Mouse (Mus musculus) Patski (cell line): ENCODE measurements around the gene Tbc1d2b. TPM values are rescaled to one million over a fixed set of nuclear protein-coding genes. Genes with fewer than 3 reads are reported as not detected.

Experiments used
- ATAC-seq: fragments of 100-300 bp; one replicate; pipeline ENCODE4 v1.8.0; 2021
- CTCF ChIA-PET: fragments of 350-600 bp; sonication (Branson Sonifier 250); formaldehyde crosslinking; loops from one replicate; lab custom pipeline; 2022; ENCODE audit warnings: inconsistent platforms; lab: Charles Lee
- POLR2A ChIA-PET: fragments of 350-600 bp; sonication (Branson Sonifier 250); formaldehyde crosslinking; loops from one replicate; lab custom pipeline; 2022; ENCODE audit warnings: antibody characterized with exemption, inconsistent platforms; lab: Charles Lee
- DNase-seq: peaks from one replicate; pipeline ENCODE4 v3.0.0-alpha.2; 2011; ENCODE audit warnings: low read depth, low spot score
- H3K27me3 ChIP-seq: fragments of 371-371 bp; one replicate; pipeline ENCODE4 v1.5.1; 2021
- CTCF ChIP-seq: fragments of 100-300 bp; IDR thresholded peaks from one replicate; pipeline ENCODE4 v1.5.1; 2021
- in situ Hi-C: fragments of 300-500 bp; cut with MboI; formaldehyde crosslinking; loops from 3 replicates; pipeline ENCODE4 v1.11.1; 2018; ENCODE audit warnings: low pct_unique_long_range_greater_than_20kb, mixed read lengths
- polyA plus RNA-seq: library from polyadenylated mRNA; unstranded; gene quantifications from one replicate; pipeline ENCODE4 v1.2.3, GENCODE M21; 2021

The Tbc1d2b gene
- polyA plus RNA-seq, 1 experiment from 2014 or later, result 11.8 TPM

- H3K27me3 ChIP-seq, result no peaks in the 10 kb centered on the region
- ATAC-seq, result no peak
- ChIA-PET CTCF (interaction anchor here (1.1 to 1.3 kb wide), 3 partner anchors 8 to 35 kb away, joined by 3 to 4 read pairs (median 3); no protein-coding TSS in a partner anchor), POLR2A (no interaction called here)
- in situ Hi-C loops, result no loop called here
- peak; percentile 50 for TF ChIP-seq CTCF
- DNase-seq, result no peak
Measured at GRCm38 (mm10) chr9:90241618-90242017, 29.0 kb downstream of the Tbc1d2b start.

- ATAC-seq (no peak), DNase-seq (no peak)
- CTCF ChIA-PET, result interaction anchor here (1.3 to 1.6 kb wide), 2 partner anchors 10 to 31 kb away, joined by 3 to 5 read pairs; no protein-coding TSS in a partner anchor
- TF ChIP-seq CTCF, result no peak
- in situ Hi-C loops, result no loop called here
- no peaks in the 10 kb centered on the region for H3K27me3 ChIP-seq
- POLR2A ChIA-PET, result no interaction called here
Measured at GRCm38 (mm10) chr9:90241041-90241440, 29.6 kb downstream of the Tbc1d2b start.

- in situ Hi-C loops, result no loop called here
- CTCF ChIA-PET, result interaction anchor here (1.6 kb wide), 1 partner anchor 10 kb away, joined by 5 read pairs; no protein-coding TSS in a partner anchor
- H3K27me3 ChIP-seq, result no peaks in the 10 kb centered on the region
Measured at GRCm38 (mm10) chr9:90240560-90240959, 30.0 kb downstream of the Tbc1d2b start.

GRCm38 (mm10) chr9:90237232-90238062 is 33.2 kb downstream of the Tbc1d2b start:
- ATAC-seq (no peak), DNase-seq (no peak)
- POLR2A ChIA-PET, result no interaction called here
- no peaks in the 10 kb centered on the region for H3K27me3 ChIP-seq
- CTCF ChIA-PET, result interaction anchor here (1.1 kb wide), 1 partner anchor 32 kb away, joined by 3 read pairs; no protein-coding TSS in a partner anchor
- no peak for TF ChIP-seq CTCF
- in situ Hi-C loops, result no loop called here

More at GRCm38 (mm10) chr9:90240560-90240959, 30.0 kb downstream of the Tbc1d2b start:
- POLR2A ChIA-PET, result no interaction called here
- DNase-seq (no peak), ATAC-seq (no peak)
- TF ChIP-seq CTCF, result no peak

GRCm38 (mm10) chr9:90236817-90237216 is 33.8 kb downstream of the Tbc1d2b start:
- CTCF ChIA-PET, result interaction anchor here (1.1 kb wide), 1 partner anchor 31 kb away, joined by 3 read pairs; no protein-coding TSS in a partner anchor
- TF ChIP-seq CTCF, result no peak
- POLR2A ChIA-PET, result no interaction called here
- H3K27me3 ChIP-seq, result no peaks in the 10 kb centered on the region
- in situ Hi-C loops, result no loop called here
- ATAC-seq (no peak), DNase-seq (no peak)

GRCm38 (mm10) chr9:90235258-90235882 is 35.2 kb downstream of the Tbc1d2b start:
- no peak for DNase-seq
- ATAC-seq, result peak; percentile 49
- ChIA-PET POLR2A (no interaction called here), CTCF (interaction anchor here (1.9 kb wide), 1 partner anchor 11 kb away, joined by 4 read pairs; no protein-coding TSS in a partner anchor)
- in situ Hi-C loops, result no loop called here
- no peaks in the 10 kb centered on the region for H3K27me3 ChIP-seq
- no peak for TF ChIP-seq CTCF

- in situ Hi-C loops, result no loop called here
- TF ChIP-seq CTCF, result no peak
Measured at GRCm38 (mm10) chr9:90234786-90235185, 35.8 kb downstream of the Tbc1d2b start.

GRCm38 (mm10) chr9:90233906-90234419 is 36.6 kb downstream of the Tbc1d2b start:
- CTCF ChIA-PET, result interaction anchor here (1.9 kb wide), 1 partner anchor 9 kb away, joined by 4 read pairs; no protein-coding TSS in a partner anchor
- no peaks in the 10 kb centered on the region for H3K27me3 ChIP-seq
- no peak for ATAC-seq
- POLR2A ChIA-PET, result no interaction called here
- no peak for DNase-seq
- TF ChIP-seq CTCF, result no peak
- in situ Hi-C loops, result no loop called here

More at GRCm38 (mm10) chr9:90234786-90235185, 35.8 kb downstream of the Tbc1d2b start:
- DNase-seq (no peak), ATAC-seq (no peak)
- CTCF ChIA-PET, result interaction anchor here (1.9 kb wide), 1 partner anchor 10 kb away, joined by 4 read pairs; no protein-coding TSS in a partner anchor
- POLR2A ChIA-PET, result no interaction called here
- H3K27me3 ChIP-seq, result no peaks in the 10 kb centered on the region

- in situ Hi-C loops, result no loop called here
- ChIA-PET CTCF (interaction anchor here (0.8 kb wide), 1 partner anchor 9 kb away, joined by 4 read pairs; no protein-coding TSS in a partner anchor), POLR2A (no interaction called here)
- H3K27me3 ChIP-seq, result no peaks in the 10 kb centered on the region
- ATAC-seq (no peak), DNase-seq (no peak)
- no peak for TF ChIP-seq CTCF
Measured at GRCm38 (mm10) chr9:90232781-90233690, 37.6 kb downstream of the Tbc1d2b start.
